Mouse (Mus musculus) fat pad, adult 2 months (tissue): Measurements from ENCODE around the gene Zbtb20.

Source experiments
- DNase-seq: peaks from one replicate; pipeline ENCODE4 v3.0.0-alpha.2; 2011; ENCODE audit warnings: low read depth, low spot score; ENCODE audit errors: extremely low read depth

Zbtb20 gene

DNA sequence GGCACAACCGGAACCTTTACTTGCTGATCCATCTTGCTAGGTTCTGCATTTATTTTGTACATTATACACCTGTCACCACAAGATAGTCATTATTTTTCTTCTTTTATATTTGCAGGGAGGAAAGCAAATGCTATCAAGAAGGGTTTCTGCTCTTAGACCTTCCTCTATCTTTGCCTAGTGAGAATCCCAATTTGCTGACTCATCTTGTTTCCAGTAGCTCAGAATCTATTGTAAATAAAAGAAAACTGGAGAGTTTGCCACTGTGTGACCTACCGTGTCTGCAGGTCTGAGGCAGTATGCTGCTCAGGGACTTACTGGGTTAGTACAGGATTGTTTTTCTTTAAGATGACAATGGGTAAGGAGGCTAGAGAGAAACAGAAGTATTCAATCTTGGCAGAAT is 812.3 kb downstream of the Zbtb20 start:
- no peak for DNase-seq

DNA sequence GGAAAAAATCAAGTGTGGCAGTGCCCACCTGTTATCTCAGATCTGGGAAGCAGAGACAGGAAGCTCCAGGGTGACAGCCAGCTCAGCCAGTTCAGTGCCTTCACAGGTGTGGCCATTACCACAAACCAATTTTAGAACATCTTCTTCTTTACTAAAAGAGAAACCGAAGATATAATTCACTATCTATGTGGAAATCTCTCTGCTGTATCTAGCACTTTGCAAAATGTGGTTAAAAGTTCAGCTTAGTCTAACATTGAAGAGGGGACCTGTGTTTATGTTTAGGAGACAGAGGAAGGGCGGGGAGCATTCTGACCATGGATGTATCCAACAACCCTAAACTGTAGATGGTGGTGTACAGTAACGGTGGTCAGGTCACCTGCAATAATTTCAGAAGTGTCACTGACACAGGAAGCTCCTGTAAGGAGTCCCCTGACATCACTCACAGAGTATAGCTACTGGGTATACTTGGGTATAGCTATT is 814.6 kb downstream of the Zbtb20 start:
- DNase-seq = no peak

DNA sequence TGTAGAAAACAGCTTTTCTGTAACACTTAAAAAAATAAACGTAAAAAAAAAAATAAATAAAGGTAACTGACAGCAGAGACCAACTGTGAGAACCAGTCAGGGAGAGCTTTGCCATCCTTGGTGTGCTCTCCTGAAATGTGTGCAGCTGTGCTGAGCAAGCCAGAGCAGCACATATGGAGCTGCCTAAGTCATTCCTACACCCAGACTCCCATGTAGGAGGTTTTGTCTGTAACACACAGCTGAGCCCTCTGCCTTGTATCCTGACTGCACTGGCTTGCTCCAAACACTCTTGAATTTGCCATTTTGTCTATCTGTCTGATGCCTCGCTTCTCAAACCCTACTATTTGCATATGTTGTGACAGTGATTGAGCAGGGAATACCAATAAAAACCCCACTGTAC is 815.2 kb downstream of the Zbtb20 start:
- no peak for DNase-seq

DNA sequence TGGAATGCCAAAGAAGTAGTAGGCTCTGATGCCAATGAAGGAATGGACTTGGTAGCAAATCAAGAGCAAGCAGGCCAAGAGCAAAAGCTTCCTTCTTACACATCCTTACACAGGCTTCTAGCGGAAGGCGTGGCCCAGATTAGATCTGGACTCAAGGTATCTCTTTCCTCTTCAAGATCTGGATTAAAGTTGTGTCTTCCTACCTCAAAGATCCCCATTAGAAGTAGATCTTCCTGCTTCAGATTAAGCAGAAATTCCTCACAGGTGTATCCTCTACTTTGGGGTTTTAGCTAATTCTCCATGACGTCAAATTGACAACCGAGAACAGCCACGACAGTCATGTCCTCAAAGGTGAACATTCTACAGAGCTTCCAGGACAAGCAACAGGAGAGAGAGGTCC is 816.1 kb downstream of the Zbtb20 start:
- DNase-seq = no peak
